Mouse (Mus musculus) left cerebral cortex, adult 6 months (tissue): ENCODE data around the gene Gabarapl2. TPM values are rescaled to one million over a fixed set of nuclear protein-coding genes. Genes with fewer than 3 reads are reported as not detected.

Experiments
- long read RNA-seq, 2 experiments: library from polyadenylated mRNA; unstranded; transcript quantifications; one replicate each; pipeline ENCODE4 v2.0.0; 2019 to 2020
- polyA plus RNA-seq: library from polyadenylated mRNA; unstranded; fragments of <200 nt; fragmentation: Nextera tagmentation; gene quantifications from 2 replicates; pipeline ENCODE4 v1.2.3, GENCODE M21; 2021

Gabarapl2 gene
- polyA plus RNA-seq: 492 and 602 TPM in 2 replicates
- long read RNA-seq, experiment 1, transcript Gabarapl2-201 (4 exons, 1,677 nt): major isoform, 725 of 765 reads
- long read RNA-seq, experiment 1, partial matches to known transcripts: 2 of 765 reads
- long read RNA-seq, experiment 1, other reads (novel, unspliced or antisense): 34 of 765 reads
- long read RNA-seq, experiment 2, transcript Gabarapl2-201 (4 exons, 1,677 nt): major isoform, 613 of 658 reads
- long read RNA-seq, experiment 2, partial matches to known transcripts: 19 of 658 reads
- long read RNA-seq, experiment 2, other reads (novel, unspliced or antisense): 25 of 658 reads

DNA sequence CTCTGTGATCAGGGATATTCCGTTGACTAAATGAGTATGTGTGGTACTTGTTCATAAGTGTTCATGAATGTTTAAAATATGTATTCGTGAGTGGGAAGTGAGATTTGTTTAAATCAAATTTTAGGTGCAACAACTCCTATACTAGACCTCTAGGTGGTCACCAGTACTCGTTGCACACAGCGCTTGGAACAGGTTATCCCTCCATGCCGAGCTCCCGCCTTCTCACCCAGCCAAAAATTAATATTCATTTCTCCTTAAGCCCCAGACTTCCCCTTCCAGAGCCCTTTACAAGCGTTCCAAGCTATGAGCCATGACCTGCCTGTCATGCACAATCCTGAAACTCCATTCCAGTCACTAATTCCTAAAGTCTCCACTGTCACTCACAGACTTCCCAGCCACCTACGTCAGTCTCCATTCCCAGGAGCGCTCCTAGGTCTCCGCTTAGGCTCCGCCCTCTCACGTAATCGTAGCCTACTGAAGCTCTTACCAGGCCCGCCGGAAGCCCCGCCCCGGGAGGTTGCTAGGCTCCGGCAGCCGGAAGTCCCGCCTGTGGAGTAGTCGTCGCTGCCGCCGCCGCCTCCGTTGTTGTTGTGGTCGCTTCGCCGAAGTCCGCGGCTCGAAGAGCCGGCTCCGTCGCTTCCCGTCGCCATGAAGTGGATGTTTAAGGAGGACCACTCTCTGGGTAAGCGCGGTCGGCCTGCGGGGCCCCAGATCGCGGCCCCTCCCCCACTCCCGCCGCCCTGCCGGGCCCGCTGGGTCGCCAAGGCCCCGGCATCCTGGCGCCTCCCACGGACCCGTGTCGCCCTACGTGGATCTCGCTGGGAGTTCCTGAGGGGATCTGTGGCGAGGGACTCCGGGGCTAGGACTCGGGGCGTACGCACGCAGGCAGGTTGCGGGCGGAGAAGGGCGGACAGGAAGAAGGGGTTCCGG lies at the start of gene Gabarapl2:
Gene Gabarapl2, plus strand, starts transcription at position 533 of the 930 bp plus-strand sequence.

GRCm38 (mm10) chr8:111909621-111910450 lies 30.7 kb upstream of the Gabarapl2 start, which contains the start of gene Chst5:
TSS of gene Chst5 (minus strand) at chr8:111910447.

DNA sequence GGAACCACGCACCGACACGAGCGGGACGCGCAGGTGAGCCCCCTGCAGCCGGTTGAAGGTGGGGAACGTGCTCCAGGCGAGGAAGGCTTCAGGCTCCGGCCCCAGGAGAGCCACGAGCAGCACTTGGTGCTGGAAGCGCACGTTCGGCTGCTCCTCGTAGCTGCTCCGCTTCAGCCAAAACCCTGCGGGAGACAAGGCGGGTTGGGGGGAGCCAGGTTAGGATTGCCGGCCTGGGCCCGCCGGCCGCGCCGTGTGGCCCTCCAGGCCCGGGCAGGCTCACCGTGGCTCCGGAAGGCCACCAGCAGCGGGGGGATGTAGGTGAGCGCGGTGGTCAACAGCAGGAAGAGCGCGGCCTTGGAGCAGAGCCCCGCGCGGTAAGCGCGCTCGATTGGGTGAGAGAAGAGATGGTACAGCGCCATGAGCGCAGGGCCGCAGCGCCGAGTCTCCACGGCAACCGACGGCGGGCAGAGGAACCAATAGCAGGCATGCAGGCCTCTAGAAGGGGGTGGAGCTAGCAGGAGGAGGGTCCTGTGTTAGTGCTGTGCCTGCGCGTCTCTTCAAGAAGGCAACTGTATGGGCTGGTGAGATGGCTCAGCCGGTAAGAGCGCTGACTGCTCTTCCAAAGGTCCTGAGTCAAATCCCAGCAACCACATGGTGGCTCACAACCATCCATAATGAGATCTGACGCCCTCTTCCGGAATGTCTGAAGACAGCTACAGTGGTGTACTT lies 7.0 kb upstream of the Gabarapl2 start, which contains the start of gene Tmem231:
Gene Tmem231, minus strand, starts transcription at position 534 of the 729 bp plus-strand sequence.

DNA sequence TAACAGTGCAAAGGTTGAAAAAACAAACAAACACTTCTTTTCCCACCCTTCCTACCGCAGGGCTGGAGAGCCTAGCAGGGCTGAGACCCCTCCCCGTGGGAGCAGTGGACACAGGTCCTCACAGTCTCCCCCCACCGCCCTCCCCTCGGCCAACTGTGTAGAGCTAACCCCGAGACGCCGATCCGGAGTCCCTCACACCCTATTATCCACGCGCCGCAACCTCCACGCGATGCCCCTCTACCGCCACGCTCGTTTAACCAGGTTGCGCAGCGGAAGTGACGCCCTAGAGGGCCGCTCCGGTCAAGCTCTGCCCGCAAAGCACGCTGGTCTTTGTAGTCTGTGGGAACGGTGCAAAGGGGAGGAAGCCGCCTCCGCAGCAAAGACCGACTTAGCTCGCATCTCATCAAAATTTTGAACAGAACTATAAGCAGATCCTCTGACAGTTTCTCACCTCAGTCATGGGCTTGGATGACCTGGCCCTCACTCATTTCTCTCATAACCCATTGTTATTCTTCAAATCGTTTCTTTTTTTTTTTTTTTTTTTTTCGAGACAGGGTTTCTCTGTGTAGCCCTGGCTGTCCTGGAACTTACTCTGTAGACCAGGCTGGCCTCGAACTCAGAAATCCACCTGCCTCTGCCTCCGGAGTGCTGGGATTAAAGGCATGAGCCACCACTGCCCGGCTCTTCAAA lies 51.7 kb downstream of the Gabarapl2 start, which contains the start of gene Adat1:
Gene Adat1, minus strand, starts transcription at position 290 of the 690 bp plus-strand sequence.

Other genes with a start within 250 kb of the Gabarapl2 start
- not detected in 2 replicates for gene Ctrb1, start 249.7 kb upstream of the Gabarapl2 start, polyA plus RNA-seq
- gene Bcar1, start 196.9 kb upstream of the Gabarapl2 start, polyA plus RNA-seq: 18.2 and 26.9 TPM in 2 replicates
- gene Cfdp1, start 86.4 kb upstream of the Gabarapl2 start, polyA plus RNA-seq: 163 and 191 TPM in 2 replicates
- gene Tmem170, start 64.0 kb upstream of the Gabarapl2 start, polyA plus RNA-seq: 3.8 and 5.4 TPM in 2 replicates
- gene Chst5, start 30.3 kb upstream of the Gabarapl2 start, polyA plus RNA-seq: 1.3 and 2.1 TPM in 2 replicates
- 8.2 and 9.0 TPM in 2 replicates for gene Tmem231, start 6.8 kb upstream of the Gabarapl2 start, polyA plus RNA-seq
- 1.7 TPM in 2 replicates for gene Adat1, start 51.6 kb downstream of the Gabarapl2 start, polyA plus RNA-seq
- 48.2 and 71.0 TPM in 2 replicates for gene Kars, start 70.6 kb downstream of the Gabarapl2 start, polyA plus RNA-seq
- 36.8 and 47.5 TPM in 2 replicates for gene Terf2ip, start 70.7 kb downstream of the Gabarapl2 start, polyA plus RNA-seq
- not detected in 2 replicates for gene Gm6793, start 74.3 kb downstream of the Gabarapl2 start, polyA plus RNA-seq